ENCODE assay signal across 12 mouse cellular contexts in genomic region chr11:113140595-113140994, GRCm38 (mm10).
"Had no signal": no experiment of that assay in that cellular context is flagged by ENCODE, and none has a peak within 500 bp of the region (broad histone marks: within the 10 kb centered on the region; RNA-seq: fewer than 3 reads in every experiment).

No protein-coding gene starts in this region.

- H3K4me3 ChIP-seq: limb, embryonic 15.5 days; liver, embryonic 12.5 days; midbrain, embryonic 10.5 days had no signal

- H3K27ac ChIP-seq: kidney, postnatal 0 days; limb, embryonic 15.5 days; liver, embryonic 12.5 days; midbrain, embryonic 10.5 days had no signal

- H3K27me3 ChIP-seq: limb, embryonic 15.5 days; liver, embryonic 12.5 days had no signal

- ATAC-seq: liver, embryonic 12.5 days had no signal

- H3K9me3 ChIP-seq: limb, embryonic 15.5 days; liver, embryonic 12.5 days; midbrain, embryonic 10.5 days had no signal

- H3K9ac ChIP-seq: limb, embryonic 15.5 days; liver, embryonic 12.5 days; lung, embryonic 14.5 days had no signal

- H3K36me3 ChIP-seq: limb, embryonic 15.5 days; liver, embryonic 12.5 days; midbrain, embryonic 10.5 days had no signal

- H3K4me2 ChIP-seq: limb, embryonic 15.5 days; liver, embryonic 12.5 days; lung, embryonic 14.5 days had no signal

- DNase-seq: lung, embryonic 14.5 days; lung, postnatal 10 days; lung, postnatal 4 days; midbrain, embryonic 14.5 days; right cerebral cortex, adult 18-20 months; right cerebral cortex, postnatal 25 days; thymus, adult 18-20 months; thymus, postnatal 14 days had no signal
